Mouse (Mus musculus): ENCODE data around the gene Tubb4b.

DNA sequence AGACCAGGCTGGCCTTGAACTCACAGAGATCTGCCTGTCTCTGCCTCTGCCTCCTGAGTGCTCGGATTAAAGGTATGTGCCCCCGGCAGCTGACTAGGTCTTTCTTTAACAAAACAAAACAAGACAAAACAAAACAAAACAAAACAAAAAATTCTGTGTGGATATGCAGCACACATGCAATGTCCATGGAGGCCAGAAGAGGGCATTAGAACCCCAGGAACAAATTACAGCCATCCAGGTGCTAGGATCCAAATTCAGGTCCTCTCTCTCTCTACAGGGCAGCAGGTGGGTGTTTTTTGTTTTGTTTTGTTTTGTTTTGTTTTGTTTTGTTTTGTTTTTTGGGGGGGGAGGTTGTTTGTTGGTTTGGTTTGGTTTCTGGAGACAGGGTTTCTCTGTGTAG, 34.4 kb upstream of the Tubb4b start:
- TF ChIP-seq CTCF (IDR thresholded peaks at IDR 0.05; ENCODE audit: low read depth) = peak; percentile 41
- TF ChIP-seq EP300 (IDR thresholded peaks at IDR 0.05; ENCODE audit: low read depth) = no peak

All from heart, postnatal 0 days (tissue).